Mouse (Mus musculus) layer of hippocampus, postnatal 10 days (tissue): ENCODE data around the gene Abca17. TPM values are rescaled to one million over a fixed set of nuclear protein-coding genes. Genes with fewer than 3 reads are reported as not detected.

Experiments
- DNase-seq, 2 experiments: peaks; one replicate each; pipeline ENCODE4 v3.0.0; 2021; ENCODE audit warnings: low spot score in 2 of 2
- long read RNA-seq: library from polyadenylated mRNA; stranded (forward); transcript quantifications from one replicate; pipeline ENCODE4 v2.0.0, GENCODE M21; 2023
- total RNA-seq, 2 experiments: library from RNA; stranded (reverse); gene quantifications; 2 replicates each; pipeline ENCODE4 v1.2.3; 2021

The Abca17 gene
- total RNA-seq, result 1 to 10 TPM; 1.5 to 1.7 TPM
- long read RNA-seq, partial matches to known transcripts, result 0 of 1 reads
- long read RNA-seq, other reads (novel, unspliced or antisense), result 1 of 1 reads

DNA sequence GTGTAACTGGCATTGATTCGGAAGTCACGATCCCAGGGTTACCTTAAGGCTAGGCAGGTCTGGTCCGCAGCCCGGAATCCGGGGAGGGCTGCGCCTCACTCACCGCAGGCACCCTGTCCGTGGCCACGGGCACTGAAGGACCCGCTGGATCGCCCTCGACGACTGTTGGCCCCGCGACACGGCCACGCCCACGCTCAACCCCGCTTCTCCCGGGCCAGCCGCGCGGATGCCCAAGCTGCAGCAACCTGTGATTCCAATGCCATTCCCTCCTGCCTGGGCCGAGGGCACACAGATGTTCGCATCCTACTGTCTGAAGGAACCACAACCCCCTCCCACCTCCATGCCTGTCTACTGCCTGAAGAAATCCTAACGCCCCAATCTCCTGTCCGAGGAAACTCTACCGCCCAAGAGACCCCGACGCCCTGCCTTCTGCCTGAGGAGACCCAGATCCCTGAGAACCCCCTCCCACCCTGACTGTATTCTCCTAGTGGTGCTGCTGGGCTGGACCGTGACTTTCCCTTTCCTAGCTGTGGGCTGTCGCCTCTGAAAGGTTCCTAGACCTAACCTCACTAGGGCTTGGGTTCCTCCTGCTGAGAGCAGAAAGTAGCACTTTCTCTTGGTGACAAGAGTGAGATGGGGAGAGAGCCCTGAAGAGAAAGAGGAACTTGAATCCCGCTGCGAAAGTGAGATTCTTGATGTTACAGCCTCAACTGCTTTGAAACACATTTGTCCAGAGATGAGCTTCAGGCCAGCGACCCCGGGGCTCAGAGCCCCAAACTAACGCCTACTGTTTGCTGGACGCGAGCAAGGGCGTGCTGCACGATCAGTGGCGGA is at the start of gene Abca17:
Abca17 (minus strand) TSS at position 143 of the 834 bp plus-strand sequence.
- DNase-seq, result peak in 1 of 2 experiments; percentile 23

DNA sequence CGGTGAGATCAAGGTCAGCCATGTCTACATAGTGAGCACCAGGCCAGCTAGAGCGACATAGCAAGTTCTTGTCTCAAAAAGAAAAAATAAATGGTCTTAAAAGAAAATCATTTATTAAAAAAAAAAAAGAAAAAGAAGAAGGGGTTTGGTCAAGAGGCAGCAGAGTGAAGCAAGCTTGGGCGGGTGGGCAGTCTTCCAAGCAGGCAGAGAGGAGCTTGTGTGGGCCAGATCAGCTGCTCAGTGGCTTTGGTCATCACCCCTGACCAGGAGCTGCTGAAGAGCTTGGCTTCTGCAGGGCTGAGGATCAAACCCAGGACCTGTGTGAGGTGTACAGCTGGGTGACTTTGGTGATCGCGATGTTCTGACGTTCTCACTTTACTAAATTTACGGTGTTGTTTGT is 43.6 kb upstream of the Abca17 start:
- no peak for DNase-seq

DNA sequence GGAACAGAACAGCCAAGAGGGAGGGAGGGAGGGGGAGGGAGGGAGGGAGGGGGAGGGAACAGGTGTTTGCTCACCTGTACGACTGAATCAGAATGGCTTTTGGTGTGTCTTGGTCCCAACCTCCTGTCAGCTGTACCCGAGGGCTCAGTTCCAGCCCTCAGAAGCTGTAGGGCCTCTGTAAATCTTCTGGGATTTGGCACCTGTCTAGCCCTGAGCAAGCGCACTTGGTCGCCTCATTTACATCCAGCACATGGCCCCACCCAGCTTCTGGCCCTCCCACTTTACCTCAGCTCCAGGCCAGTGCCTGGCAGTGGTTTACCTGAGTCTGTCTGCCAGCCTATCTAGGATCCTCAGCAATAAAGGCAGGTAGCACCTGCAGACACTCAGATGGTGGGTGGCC is 42.7 kb upstream of the Abca17 start:
- no peak for DNase-seq

DNA sequence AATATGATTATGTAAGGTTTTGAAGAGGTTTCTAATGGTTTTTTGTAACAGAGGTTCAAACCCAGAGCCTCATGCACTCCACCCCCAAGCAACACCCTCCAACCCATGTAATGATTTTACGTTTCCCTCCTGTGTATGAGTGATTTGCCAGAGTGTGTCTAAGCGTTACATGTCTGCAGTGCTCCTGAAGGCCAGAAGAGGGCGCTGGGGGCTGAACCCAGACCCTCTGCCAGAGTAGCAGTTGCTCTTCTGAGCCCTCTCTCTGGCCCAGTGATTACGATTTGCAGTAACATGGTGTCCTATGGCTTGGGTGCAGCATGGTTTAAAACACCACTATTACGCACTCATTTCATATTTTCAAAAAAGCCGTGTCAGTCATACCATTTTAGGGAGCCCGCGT is 40.3 kb upstream of the Abca17 start:
- DNase-seq, result peak in 1 of 2 experiments; percentile 33

DNA sequence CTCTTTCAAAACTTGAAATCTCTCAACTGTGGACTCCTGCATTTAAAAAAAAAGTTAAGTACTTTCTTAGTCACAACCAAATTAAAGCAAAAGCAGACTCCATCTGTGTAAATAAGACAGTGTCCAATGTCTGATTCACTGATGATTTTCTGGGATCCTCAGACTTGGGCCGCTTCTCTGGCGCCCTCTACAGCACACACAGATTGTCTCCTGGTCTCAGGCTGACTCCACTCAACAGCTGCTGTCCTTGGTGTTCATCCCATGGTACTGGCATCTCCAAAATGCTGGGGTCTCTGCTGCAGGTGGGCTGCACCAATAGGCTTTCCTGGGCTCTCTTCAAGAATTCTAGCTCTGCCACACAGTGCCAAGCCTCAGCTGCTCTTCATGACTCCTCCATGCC is 39.0 kb upstream of the Abca17 start:
- DNase-seq, result peak; percentile 54 to 60

DNA sequence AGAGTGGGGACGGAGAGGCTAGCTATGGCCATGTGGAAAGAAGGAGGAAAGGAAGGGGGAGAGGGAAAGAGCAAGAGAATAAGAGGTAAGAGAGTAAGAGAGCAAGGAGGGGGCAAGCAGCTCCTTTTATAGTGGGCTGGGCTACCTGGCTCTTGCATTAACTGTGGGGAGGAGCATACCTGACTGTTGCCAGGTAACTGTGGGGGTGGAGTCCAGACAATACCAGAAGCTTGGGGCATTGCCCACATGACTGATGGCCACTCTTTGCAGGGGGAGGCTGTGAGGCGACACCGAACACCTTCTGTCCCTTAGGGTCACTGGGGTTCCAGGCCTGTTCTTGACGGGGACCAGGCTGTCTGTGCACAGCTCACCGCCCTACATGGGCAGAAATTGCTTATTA is 37.8 kb upstream of the Abca17 start:
- no peak for DNase-seq

DNA sequence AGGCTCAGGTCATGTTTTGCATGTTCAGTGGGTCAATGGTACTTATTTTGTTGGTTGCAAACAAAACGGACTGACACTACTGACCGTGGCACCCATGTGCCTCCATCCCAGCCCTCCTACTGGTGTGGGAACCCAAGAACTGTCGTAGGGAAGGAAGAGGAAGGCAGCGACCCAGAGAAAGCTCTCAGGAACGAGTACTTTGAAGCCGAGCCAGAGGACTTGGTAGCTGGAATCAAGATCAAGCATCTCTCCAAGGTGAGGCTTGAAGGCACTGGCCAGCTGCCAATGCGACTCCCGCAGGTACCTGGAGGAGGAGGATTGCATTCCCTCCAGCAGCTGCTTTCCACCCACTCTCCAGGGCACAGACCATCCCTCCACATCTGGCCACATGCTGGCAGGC is 32.9 kb upstream of the Abca17 start:
- no peak for DNase-seq

DNA sequence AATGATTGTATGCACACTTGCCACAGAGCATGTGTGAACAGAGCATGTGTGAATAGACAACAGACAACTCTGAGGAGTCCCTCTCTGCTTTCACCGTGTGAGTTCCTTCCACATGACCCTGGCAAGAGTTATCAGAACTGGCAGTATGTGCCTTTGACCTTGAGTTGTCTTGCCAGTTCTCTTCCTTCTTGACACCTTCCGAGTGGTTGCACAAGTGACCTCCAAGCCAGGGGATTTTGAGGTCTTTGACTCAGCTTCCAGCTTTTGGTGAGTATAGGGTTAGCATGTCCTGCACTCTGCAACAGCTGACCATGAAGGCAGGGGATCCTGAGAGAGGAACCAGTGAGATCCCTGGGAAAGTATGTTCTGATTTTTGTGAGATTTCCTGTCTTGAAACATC is 27.6 kb upstream of the Abca17 start:
- no peak for DNase-seq

DNA sequence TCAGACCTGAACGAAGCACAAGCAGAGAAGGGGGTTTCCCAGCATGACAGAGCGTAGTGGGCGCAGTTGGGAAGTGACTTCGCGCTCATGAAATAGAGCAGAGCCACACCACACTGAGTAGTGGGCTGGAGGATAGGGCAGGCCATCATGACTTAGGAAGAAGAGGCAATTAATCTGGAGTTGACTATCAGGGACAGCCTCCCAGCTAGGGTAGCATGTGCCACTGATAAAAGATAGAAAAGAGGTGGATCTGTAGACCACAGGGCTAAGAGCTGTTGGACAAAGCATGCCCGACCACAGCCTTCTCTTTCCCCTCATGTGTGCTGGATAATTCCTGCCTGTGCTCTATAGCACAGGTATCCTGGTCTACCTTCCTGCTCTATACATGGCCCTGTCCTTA is 25.0 kb upstream of the Abca17 start:
- DNase-seq, result no peak

DNA sequence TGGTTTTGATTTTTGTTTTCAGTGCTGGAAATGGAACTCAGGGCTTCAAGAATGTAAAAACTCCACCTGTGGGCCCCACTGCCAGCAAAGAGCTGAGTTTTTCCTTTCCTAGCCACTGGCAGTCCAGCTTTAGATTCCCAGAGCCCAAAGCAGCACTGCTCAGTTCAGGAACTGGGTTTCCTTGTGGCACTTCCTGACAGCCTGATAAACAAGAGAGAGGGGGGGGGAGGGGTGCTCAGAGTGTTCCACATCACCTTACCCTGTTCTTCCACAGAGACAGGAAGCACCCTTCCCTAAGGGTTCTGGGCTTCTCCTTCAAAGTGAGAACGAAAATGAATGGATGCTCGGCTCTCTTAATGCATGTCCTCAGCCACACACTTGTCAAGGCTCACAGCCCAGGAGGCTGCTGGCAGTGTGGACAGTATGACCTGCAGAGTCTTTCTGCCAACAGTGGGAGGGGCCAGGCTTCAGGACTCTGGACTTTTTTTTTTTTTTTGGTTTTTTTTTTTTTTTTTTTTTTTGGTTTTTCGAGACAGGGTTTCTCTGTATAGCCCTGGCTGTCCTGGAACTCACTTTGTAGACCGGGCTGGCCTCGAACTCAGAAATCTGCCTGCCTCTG is 24.3 kb upstream of the Abca17 start:
- DNase-seq, result no peak

DNA sequence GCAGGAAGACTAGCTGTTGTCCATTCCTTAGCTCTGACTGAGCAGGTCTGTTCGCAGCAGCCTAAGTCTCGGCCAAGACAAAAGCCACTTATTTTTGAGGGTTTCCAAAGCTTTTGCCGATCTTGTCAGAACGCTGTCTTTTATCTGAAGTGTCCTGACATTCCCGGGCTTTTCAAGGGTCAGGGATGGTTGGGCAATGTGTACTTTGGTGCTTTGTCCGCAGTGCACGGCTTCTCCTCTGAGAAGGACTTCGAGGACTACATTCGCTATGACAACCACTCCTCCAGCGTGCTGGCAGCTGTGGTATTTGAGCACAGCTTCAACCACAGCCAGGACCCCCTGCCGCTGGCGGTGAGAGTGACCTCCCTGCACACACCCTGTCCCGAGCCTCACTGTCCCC is 15.0 kb upstream of the Abca17 start:
- DNase-seq, result no peak

DNA sequence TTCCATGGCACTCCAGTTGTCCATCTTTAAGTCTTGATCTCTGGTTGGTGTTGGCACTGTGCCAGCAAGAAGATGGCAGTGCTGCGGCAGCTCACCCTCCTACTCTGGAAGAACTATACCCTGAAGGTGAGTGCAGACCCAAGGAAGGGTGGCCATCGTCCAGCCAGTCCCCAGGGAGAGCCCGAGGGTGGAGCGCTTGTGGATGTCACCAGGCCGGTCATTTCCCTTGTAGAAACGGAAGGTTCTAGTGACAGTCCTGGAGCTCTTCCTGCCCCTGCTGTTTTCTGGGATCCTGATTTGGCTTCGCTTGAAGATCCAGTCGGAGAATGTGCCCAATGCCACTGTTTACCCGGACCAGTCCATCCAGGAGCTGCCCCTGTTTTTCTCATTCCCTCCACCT is 13.6 kb upstream of the Abca17 start:
- DNase-seq, result no peak

DNA sequence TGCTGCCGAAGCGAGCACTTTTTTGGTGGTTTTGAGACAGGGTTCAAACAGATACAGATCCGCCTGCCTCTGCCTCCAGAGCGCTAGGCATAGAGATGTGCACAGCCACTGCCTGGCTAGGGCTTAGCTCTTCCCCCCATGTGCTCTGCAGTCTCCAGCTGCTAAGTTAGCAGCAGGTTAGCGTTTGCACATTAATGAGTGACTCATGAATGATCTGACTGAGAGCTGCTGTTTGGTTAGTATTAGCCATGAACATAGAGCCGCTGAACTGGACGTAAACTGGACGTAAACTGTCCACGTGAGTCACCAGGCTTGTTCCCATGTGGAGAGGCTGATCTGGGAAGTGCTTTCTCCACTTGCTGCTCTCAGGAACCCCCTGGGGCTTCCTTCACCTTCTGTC is 11.7 kb upstream of the Abca17 start:
- no peak for DNase-seq

DNA sequence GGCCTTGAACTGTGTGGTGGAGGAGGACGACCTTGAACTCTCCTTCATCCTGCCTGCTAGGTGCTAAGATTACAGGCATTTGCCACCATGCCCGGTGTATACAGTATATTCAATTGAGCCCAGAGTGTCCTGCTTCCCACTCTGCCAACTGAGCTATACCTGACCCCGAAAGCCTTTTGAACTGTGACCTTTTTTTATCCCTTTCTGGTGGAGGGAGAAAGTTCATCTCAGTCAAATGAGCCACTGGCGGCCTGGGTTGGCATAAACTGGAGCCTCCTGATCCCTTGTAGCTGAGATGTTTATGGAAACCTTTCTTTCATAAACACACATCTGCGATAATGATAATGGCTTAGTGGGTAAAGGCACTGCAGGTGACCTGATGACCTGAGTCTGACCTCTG is 10.4 kb upstream of the Abca17 start:
- DNase-seq, result no peak

DNA sequence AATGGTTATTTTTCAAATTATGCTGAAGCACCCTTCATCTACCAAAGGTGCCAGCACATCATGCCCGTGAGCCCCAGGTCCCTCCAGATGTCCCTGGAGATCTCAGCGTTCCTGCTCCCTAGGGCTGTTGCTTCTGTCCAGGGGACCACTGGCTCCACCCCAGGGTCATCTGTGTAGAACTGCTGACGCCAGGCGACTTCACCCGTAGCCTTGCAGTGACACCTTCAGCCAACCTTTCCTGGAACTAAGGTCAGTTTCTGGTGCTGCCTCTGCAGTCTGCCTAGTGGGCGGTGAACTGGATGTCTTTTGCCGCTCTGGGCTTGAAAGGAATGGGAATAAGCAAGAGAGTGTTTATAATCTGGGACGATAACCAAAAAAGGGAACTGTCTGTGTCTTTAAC is 10.0 kb upstream of the Abca17 start:
- DNase-seq, result no peak

DNA sequence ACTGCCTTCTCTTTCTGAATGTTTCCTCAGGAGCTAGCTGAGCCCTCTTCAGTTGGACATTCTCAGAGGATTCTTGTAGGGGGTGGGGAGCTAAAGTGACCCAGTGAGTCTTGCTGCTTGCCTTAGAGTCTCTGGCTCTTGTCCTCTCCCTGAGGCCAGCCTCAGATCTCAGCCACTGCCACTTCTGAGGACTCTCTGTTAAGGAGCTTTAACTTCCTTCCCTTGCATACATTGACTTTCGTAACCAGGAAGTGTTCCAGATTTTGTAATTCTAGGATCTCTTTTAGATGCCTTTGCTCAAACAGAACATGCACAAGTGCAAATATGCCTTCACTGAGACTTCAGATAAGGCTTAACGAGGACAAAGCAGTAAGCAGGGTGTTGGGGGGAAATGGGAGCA is 9.0 kb upstream of the Abca17 start:
- no peak for DNase-seq

DNA sequence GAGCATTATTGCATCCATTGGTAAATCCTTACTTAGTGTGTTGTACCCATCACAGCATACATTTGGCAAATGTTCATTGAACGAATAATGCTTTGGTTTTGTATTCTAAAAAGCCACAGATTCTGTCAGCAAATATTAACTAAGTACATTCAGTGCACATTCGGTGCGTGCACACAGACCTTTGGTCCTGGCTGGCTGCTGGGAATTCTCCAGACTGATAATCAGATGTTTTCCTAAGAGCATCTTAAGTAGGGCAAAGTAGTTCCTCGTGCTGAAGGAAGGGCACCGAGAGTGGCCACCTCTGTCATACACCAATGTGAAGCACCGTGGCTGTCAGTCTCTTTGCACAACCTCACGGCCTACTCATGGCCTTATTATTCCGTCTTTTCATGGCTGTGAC is 8.1 kb upstream of the Abca17 start:
- no peak for DNase-seq

DNA sequence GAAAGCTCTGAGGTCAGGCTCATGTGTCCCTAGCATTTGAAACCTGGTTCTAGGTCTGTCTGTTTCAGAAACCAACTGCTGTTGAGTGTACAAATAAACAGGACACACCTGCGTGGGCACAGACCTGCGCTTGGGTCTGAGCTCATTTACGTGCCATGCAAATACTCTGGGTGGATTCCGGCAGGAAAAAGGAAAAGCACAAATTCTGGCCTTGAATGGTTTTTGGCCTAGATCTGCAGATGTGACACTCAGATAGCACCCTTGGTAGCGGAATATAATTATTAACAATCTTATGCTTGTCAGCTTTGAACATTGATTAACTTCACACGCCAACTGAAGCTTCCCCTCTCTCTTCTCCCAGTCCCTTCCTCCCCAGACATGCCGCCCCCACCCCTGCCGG is 4.4 kb upstream of the Abca17 start:
- DNase-seq, result no peak

DNA sequence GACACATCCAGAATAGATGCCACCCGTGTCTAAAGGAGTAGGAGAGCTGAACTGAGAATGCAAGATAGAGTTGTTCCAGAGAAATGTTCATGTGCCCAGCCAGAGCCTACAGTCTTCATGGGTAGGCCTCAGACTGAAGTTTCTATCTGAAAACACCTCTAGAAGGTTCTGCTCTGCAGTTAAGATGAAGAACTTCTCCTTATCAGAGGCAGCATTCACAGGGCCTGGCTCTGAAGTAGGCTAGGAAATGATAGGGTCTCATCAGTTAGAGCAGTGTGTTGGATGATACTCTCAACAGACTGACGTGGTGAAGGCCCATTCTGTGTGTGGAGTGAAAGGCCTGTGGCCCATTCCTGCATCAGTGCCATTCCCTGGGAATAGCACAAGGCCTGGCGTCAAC is 3.1 kb upstream of the Abca17 start:
- DNase-seq, result no peak

DNA sequence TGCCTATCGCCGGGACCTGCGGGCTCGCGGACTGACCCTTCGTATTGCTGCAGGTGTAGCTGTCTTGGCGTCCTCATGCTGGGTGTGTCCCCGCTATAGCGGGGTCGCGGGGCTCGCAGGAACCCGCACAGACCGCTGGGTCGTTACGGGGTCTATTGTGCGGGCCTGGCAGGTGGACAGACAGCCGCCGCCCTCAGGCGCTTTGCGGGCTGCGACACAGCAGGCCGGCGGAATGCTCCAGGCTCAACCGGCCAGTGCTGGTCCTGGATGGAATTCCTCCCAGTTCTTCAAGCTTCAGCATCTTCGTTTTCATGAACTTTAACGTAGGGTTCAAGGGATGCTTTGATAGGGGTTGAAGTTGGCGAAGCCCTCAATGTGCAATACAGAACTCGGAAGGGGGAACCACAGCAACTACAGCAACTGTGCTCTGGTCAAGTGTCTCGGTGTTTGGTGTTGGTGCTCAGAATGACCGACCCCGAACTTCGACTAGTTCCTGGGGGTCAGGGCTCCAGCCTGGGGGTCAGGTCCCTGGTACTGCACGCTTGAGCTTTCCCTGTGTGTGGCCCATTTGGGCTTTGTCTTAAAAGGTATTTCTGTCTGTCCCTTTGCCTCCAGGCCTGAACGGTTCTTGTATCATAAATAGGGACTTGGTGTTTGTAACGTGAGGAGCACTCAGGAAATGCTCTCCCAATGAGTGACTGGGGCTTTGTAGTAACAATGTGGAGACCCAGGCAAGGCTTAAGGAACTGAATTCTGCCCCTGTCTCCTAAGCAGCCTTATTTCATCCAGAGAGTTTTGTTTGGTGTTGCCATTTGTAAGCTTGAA is 1.7 kb upstream of the Abca17 start:
- peak in 1 of 2 experiments; percentile 17 for DNase-seq

DNA sequence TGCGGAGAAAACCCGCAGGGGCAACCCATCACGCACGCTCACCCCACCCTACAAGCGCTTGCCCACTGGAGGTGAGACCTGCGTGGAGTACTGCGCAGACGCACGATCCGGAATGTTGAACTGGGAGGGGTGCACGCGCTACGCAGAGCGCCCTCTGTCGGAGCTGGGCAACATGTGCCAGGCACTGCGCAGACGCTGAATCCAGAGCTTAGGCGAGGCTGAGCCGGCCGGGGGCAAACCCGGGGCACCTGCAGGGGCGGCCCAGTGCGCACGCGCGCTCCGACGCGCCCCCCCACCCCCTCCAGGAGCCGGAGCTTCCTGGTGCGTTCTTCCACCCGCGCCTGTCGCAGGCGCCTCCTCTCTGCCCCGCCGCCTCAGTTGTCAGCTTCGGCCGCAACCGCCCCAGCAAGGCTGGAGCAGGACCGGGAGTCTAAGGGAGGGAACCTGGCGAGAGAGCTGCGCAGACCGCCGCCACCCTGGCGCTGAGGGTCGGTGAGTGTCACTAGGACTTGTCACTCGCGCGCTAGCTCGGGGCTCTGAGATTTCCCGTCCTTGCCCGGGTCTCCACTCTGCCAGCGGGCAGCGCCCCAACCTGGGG is 991 bp upstream of the Abca17 start, which contains the start of gene Abca3:
Abca3 (plus strand) TSS at position 191 of the 598 bp plus-strand sequence.
- DNase-seq, result peak; percentile 95 to 98
